Mouse (Mus musculus): Measurements from ENCODE around the gene Tgif2.
"Not testable (repeated sequence)": the region's sequence is repeated elsewhere in the genome, so short reads cannot be mapped to it uniquely, and the experiment has no call there.

The Tgif2 gene

DNA sequence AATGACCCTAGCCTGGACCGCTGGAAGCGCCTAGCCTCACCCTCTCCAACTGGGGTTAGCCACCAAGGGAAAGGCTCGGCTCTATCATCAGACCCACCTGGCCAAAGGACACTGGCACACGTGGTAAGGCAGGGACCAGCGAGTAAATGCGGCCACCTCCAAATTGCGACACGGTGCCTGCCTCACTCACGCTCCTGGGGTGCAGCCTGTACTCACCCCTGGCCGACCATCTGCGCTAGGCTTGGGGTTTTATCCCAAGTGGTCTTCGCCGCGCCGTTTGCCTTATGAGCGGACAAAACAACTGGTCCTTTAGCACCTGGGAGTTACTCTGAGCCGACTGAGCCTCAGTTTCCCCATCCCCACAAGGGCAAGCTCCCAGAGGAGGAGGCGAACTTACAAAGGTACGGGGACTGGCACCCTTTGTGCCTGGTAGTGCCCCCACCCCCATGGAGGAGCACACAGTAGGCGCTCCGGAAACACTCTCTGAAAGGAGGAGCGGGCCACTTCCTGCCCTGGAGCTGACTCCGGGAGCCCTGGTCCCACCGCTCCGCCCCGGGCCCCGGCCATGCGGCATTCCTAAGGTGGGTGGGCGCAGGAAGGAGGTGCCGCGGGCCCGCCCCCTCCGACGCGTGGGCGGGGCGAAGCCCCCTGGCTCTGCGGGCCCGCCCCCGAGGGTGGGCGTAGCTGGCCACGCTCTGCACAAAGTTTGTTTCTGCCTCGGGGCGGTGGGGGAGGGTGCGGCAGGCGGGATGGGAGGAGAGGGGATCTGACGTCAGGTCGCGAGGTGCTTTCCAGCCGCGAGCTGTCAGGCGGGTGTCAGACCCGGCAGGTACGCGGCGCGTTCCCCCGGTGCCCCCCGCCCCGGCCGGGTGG, at the start of gene Tgif2:
Gene Tgif2 (plus strand): TSS at position 689 of the 873 bp plus-strand sequence.
- no peak for DNase-seq

DNA sequence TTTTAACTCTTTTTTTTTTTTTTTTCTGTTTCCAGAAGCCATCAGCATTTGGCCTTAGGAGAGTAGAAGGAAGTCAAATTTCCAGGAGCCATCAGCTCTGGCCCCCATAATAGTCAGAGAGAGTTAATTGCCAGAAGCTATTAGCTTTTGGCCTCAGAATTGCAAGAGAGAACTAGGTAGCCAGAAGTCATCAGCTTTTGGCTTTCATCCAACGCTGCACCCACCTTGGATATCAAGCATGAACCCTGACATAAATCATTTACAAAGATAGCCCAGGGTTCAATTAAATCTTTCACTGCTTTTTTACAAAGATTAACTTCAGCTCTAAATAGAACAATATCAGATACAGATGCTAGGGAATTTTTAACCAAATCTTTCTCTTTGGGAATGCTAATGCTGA, 41.3 kb upstream of the Tgif2 start:
- DNase-seq: no peak

DNA sequence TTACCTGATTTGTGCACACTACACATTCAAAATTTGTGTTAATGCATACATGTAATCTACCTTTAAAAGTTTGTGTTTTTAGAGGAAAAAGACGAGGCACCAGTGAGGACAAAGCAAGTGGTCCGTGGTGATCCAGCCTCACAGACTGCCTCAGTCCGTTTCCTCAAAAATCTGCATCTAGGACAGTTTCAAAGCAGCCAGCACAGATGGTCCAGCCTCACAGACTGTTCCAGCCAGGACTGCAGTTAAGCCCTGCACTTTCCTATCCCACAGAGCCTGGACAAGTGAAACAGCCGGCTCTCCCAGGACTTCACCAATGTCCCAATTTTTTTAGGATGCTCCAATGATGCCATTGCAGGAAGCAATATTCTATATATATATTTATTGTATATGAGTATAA, 38.8 kb upstream of the Tgif2 start:
- DNase-seq: no peak

DNA sequence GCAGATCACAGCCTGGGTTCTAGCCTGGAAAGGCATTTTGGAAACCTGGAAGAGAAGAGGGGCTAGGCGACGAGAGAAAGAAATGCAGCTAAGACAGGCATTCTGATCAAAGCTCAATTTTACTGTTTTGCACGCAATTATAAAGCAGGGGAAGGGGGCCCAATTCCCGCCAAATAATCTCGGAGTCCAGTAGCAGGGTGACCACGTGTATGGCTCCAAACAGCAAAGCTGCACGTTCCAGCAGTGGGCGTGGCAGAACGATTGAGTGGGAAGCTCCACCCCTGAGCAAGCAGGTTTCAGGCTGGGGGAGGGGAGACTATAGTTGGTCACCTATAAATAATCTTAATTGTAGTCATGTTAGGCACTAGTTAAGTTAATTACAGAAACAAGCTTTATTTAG, 37.7 kb upstream of the Tgif2 start:
- DNase-seq: not testable (repeated sequence)

DNA sequence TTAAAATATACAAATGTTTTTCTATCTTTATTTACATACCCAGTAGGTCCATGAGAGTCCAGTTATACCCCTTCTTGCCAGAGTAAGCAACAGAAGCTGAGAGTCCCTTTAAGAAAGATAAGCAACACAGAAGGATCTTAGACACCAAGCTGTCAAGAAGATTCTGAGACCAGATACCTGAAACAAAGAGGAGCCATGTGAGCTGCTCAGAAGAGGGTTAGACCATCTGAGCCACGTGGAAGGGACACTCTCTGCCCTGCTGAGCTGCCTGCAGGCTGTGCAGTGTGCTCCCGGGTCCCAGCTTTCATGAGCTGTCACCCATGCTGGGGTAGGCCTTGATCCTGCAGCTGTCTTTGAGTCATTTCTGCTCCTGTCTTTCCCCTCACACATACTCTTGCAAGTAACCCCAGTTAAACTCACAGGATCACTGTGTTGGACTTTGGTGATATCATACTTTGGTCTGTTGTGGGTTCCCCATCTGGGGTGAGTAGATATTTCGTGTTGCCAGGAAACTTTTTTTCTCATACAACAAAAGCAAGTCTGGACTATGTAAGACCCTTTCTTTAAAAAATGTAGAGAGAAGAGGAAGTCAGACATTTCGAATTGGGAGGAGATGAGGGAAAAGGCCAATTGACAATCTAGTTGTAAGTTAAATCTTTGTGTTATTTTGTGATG, 36.0 kb upstream of the Tgif2 start:
- DNase-seq: no peak

DNA sequence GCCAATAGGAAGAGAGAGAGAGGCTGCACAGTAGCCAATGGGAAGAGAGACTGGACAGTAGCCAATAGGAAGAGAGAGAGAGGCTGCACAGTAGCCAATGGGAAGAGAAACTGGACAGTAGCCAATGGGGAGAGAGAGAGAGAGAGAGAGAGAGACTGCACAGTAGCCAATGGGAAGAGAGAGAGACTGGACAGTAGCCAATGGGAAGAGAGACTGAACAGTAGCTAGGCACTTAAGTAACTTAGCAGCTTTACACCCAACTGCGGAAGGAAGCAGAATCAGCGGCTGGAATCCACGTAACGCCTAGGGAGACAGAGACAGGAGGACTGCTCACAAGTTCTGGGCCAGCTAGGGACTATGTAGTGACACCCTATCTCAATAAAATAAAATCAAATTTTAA, 35.2 kb upstream of the Tgif2 start:
- DNase-seq: no peak

DNA sequence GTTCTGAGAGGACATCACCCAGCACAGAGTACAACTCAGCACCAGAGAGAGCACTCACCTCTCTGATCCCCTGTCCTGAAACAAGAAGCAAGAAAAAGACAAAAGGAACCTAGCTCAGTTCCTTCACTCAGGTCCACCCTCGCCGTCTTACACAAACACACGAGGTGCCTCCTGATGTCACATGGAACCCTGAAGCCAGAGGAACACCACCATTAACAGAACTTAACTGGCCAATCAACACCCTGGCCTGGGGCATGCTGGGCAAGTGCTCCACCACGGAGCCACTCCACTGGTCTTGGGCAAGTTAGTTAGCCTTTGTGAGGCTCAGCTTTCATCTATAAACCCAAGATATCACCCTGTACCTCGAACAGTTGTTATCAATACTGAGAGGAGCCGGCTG, 32.9 kb upstream of the Tgif2 start:
- DNase-seq: no peak

DNA sequence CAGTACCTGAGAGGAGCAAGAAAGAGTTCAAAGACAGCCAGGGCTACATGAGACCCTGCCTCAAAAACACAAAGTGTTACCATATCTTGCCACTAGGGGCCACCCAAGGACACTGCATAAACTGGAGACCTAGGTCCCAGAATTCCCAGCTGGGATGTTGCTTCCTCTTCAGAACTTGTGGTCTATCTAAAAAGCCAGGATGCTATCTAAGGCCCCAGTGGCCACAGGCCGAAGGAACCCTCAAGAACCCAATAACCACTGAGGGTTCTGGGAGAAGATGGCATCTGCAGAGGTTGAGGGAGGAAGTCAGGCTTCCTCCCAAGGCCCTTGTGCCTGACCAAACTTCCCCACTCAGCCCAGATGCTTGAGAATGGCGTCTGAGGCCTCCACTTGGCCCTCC, 30.2 kb upstream of the Tgif2 start:
- peak; percentile 64 for DNase-seq

DNA sequence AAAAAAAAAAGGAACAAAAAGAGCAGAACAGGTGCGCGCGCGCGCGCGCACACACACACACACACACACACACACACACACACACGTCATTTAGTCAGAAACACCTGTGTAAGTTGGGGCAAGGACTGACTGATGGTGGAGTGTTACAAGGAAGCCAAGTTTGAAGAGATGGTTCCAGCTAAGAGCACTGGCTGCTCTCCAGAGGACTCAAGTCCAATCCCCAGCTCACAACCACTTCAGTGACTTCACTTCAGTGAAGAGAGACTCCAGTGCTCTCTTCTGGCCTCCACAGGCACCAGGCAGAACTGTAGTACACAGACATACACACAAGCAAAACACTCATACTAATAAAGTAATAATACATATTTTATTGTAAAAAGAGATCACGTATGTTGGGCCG, 29.1 kb upstream of the Tgif2 start:
- DNase-seq: no peak

DNA sequence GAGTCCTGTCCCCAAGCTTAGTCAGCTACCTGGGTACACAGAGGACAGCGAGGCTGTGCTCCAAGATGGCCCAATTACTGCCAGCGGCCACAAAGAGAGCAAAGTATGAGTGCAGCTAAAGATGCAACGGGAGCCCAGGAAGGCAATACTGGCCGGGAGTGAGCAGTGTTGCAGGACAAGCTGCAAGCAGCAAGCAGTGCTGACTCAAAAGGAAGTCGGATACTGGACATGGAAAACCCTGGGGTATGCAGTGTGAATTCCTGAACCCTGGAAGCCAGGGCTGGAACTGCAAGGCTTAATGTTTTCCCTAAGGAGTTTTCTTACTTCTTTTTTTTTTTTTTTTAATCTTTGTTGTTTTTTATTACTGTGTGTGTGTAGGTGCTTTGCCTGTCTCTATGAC, 28.3 kb upstream of the Tgif2 start:
- DNase-seq: no peak

DNA sequence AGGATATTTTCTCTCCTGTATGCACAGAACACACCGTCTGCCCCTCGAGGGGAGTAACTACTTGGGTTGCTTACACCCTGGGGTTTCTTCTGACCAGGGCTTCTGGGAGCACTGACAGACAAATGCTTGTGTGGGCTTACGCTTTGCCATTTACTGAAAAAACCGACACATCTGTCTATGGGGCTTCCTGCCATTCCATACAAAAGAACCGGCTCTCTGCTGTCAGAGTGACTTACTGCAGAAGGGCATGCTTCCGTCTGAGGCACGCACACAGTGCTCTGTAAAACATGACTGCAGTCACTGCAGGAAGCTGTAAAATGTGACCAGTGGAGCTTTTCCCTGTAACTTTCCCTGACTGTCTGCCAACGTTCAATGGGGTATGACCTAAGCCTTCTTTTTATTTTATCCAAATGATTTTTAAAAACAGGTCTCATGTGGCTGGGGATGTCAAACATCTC, 25.4 kb upstream of the Tgif2 start:
- no peak for DNase-seq

DNA sequence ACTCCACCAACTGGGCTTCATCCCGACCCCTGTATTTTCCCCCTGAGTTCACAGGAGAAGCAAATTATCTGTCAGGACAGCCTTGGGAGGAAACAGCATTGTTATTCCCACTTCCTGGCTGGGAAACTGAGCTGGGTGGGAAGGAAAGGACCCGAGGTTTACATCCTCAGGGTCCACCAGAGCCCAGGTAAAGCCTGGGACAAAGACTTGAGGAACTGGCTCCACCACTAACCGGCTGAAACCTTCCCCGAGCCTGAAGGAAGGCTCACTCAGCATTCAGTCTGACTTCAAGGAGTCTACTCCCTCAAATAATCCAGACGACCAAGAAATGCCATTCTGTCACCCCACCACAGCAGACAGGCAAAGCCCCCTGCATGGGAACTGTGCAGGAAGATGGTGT, 24.9 kb upstream of the Tgif2 start:
- DNase-seq: no peak

DNA sequence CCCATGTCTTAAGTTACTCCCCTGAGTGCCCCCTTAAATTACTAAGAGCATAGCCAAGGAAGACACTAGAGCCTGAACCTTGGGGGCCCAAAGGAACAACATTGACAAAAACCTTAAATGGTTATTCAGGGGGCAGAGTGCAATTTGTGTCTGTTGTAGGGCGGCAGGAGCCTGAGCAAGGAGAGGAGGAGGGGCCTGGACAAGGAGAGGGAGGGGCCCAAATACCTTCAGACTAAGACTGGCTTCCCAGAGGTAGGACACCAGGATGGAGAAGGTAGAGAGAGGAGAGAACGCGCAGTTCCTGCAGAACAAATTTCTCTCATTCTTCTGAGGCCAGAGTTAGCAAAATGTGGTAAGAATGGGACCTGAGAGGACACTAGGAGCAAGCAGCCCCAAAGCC, 24.4 kb upstream of the Tgif2 start:
- no peak for DNase-seq

DNA sequence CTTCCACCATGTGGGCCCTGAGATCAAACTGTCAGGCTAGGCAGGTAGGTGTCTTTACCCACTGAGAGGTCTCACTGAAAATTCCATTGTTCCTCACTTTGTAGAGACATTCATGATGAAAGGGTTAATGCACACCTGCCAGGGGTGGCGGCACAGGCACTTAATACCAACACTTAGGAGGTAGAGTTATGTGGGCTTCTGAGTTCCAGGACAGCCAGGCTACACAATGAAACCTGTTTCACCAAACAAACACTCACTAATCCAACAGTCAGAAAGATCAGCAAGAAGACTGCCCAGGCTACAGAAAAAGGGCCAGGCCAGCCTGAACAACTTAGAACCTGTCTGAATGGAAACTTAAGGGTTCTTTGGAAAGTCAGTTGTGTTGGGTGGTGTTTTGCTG, 23.7 kb upstream of the Tgif2 start:
- no peak for DNase-seq

DNA sequence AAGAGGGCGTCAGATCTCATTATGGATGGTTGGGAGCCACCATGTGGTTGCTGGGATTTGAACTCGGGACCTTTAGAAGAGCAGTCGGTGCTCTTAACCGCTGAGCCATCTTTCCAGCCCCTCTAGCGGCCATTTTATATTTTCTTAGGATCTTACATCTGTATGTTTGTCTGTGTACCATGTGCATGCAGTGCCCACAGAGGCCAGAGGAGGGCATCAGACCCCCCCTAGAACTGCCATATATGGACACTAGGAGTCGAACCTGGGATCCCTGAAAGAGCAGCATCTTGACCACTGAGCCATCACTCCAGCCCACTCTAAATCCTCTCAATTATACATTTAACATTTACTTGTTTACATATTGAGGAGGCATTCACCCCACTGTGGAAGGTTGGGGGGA, 14.7 kb upstream of the Tgif2 start:
- not testable (repeated sequence) for DNase-seq

DNA sequence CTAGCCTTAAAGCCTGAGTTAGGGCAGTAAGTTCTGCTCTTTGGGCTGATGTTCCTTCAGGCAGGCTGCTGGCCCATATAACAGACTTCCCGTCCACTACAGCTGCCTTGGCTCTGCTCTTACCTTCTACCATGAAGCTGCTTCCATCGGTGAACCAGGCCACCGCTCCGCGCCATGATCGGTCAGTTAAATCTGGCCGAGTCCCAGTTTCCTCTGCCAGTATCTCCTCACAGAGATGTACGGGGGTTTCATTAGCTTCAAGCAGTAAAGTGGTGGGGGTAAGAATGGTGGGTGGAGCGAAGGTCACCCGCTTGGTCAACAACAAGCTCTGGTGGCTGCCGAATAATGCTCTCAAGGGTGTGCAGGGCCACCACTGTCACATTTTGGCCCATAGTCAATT, 5.5 kb upstream of the Tgif2 start:
- DNase-seq: no peak

DNA sequence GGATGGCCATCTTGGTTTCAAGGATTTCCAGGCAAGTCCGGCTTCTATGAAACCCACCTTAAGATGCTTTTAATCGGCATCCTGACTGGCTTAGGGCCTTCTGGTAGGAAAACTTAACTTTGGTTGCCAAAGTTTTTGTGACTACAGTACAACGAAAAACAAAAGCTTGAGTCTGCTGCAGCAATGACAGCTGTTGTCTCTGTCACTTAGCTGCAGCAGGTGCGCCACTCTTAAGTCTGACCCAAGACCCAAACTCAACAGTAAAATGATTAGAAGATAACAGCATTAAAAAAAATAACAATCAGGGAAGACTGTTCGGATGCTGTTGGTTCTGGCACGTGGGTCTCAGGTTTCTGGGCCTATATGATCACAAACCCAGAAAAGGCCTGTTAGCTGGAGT, 968 bp upstream of the Tgif2 start:
- no peak for DNase-seq

DNA sequence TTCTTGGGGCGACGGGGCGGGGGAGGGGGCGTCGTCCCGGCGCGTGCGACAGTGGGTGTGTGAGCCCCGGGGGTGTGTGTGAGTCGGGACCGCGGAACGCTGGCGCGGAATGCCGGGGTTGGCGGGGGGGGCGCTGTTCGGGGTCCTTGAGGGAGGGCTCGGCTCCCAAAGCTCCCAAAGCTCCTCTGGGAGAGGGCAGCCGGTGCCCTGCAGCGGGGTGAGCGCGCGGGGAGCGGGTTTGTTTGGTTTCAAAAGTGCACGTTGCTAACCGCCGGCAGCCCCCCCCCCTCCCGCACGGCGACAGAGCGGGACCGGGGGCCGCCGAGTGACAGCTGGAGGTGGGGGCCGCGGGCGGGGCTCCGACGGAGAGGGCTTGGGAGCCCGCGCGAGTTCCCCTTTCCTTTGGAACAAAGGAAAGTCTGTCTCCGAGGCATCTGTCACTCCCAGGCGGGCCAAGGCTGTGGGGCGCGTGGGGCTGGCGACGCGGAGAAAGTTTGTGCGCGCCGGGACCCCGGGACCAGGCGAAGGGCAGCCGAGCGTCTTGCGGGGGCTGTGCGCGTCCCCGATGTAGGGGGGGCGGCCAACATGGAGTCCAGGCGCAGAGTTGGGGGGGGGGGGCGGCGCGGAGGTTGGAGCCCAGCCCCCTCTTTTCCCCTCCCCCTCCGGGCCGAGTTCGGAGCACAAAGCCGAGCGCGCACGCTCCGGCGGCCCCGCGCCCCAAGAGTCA, 657 bp downstream of the Tgif2 start:
- DNase-seq: no peak

DNA sequence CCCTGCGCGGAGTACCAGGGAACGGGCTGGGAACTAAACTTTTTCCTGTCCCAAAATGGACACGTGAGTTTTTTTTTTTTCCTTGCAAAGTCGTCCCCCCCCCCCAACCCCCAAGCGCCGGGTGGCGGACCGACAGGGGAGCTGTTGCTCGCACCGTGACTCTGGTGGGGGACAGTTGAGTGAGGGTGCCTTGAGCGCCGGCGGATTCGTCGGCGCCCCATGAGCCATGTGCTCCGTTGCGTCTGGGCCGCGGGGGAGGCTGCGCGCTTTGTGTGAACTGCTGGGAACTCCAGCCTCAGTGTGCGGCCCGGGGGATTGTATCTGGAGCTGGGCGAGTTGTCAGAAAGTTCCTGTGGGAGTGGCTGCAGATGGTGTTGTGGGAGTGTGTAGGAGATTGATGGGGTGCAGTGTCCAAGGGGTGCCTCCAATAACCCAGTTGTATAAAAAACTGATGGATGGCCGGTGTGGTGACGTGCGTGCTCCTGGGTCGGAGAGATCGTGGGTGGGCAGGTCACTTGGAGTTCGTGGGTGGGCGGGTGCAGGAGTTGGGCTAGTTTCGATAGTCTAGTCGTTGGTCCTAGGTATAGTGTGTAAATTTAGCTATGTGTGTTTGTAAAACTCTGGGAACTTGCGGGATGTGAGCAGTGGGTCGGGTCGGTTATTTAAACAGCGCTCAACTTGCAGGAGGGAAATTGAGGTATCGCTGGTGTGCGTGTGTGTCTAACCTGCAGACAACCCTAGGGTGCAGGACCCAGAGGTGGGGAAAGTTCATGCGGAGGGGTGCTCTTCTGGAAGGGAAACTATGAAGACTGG, 1.4 kb downstream of the Tgif2 start:
- DNase-seq: no peak

DNA sequence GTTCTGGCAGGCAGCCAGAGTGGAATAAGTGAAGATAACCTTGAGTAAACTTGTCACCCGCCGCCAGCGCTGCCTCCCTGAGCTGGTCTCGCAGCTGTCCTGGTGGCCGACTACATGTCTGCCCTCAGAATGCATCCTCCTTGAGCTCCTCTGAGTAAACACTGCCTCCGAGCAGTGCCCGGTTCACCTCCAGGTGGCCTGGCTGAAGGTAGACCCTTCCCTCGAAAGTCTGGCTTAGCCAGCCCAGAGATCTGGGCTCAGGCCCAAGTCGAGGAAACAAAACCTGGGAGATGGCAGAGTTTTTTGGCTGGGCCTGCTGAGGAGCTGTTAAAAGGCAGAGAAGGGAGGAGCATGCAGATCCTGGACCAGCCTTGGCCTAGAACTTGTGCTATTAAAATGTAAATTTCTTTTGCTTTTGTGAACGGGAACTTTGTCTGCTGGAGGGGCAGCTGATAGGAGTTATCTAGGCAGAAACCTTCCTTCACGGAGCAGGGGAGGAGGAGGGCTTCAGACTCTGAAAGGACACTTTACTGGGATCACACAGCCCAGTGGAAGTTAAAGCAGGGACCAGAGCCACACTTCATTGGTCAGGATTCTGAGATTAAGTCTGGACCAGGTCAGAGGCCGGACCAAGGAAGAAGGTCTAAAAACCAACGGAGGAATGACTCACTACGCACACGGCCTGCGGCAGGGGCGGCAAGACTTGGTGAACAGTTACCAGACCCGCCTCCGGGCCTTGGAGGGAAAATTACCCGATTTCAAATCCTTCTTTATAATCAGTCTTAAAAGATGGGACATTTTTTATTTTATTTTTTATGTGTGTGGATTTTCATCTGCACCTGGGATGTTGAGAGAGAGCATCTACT, 2.3 kb downstream of the Tgif2 start:
- no peak for DNase-seq

DNA sequence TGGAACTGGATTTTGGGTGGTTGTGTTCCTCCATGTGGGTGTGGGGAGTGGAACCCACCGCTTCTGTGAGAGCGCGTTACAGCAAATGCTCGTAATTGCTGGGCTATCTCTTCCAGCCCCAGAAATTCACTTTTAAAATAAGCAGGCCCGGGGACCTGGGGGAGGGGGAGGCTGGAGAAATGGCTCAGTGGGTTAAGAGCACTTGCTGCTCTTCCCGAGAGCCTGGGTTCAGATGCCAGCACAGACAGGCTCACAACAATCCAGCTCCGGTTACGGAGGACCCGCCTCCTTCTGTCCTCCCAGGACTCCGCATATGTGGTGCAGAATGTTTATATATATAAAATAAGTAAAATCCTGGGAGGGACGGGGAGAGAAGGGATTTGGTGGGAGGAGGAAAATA, 2.9 kb downstream of the Tgif2 start:
- no peak for DNase-seq

DNA sequence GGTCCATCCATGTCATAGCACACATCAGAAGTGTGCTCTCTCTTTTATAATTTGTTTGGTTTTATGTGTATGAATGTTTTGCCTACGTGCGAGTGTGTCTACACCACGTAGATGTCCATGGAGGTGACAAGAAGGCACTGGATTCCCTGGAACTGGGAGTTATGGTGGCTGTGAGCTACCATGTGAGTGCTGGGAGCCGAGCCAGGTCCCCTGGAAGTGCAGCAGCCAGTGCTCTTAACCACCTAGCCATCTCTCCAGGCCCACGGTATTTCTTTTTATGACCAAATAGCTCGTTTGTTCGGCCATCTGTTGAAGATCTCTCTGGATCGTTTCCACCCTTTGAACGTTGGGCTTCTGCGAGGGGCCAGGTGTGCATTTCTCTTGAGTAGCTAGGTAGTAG, 3.5 kb downstream of the Tgif2 start:
- DNase-seq: no peak
